Mouse (Mus musculus): ENCODE measurements around the gene Ireb2.
A peak's percentile ranks its signal among the peaks of the same experiment; 100 is the strongest.

DNA sequence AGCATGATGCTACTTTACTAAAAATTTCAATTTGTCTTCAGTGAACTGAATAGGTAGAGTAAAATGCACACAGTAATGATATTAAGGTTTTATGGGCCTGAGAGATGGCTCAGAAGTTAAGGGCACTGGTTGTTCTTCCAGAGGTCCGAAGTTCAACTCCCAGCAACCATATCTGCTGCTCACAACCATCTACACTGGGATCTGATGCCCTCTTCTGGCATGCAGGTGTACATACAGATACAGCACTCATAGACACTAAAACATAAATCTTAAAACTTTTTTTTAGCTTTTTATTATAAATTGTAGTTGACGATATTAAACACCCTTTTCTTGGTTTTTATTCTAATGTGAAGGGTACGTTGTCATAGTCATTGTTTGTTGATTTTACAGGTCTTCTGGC is 33.5 kb downstream of the Ireb2 start:
- TF ChIP-seq CTCF (conservative IDR thresholded peaks at IDR 0.05; ENCODE audit: insufficient read depth, insufficient read length, low read depth, low read length) = peak; percentile 50
- no peak for TF ChIP-seq POLR2A (IDR thresholded peaks at IDR 0.05; ENCODE audit: low read depth, low read length)
